Mouse (Mus musculus) stomach, postnatal 0 days (tissue): ENCODE results near the gene Slc22a28. TPM values are rescaled to one million over a fixed set of nuclear protein-coding genes. Genes with fewer than 3 reads are reported as not detected.
"Not testable (repeated sequence)": the region's sequence is repeated elsewhere in the genome, so short reads cannot be mapped to it uniquely, and the experiment has no call there.

Experiments
- ATAC-seq: fragments of 200-750 bp; cut with Nextera tagmentation; 2 replicates; pipeline ENCODE4 v1.8.0; 2017; ENCODE audit not compliant: low FRiP score, low TSS enrichment
- DNase-seq: peaks from one replicate; pipeline ENCODE4 v3.0.0-alpha.2; 2016; ENCODE audit warnings: low spot score
- H3K27ac ChIP-seq: fragments of 300-500 bp; sonication (generic); replicated peaks from 2 replicates; pipeline ENCODE4 v1.5.1; 2014; ENCODE audit warnings: mild to moderate bottlenecking, control low read depth
- H3K27me3 ChIP-seq: fragments of 300-500 bp; sonication (generic); 2 replicates; pipeline ENCODE4 v1.6.1; 2014; ENCODE audit warnings: low read length; ENCODE audit not compliant: control insufficient read depth, insufficient read depth
- H3K36me3 ChIP-seq: fragments of 300-500 bp; sonication (generic); 2 replicates; pipeline ENCODE4 v1.6.1; 2014; ENCODE audit warnings: low read length, mixed read lengths; ENCODE audit not compliant: control insufficient read depth, insufficient read depth
- H3K4me1 ChIP-seq: fragments of 300-500 bp; sonication (generic); replicated peaks from 2 replicates; pipeline ENCODE4 v1.6.1; 2014; ENCODE audit warnings: antibody characterized with exemption; ENCODE audit not compliant: control insufficient read depth, insufficient read depth
- H3K4me2 ChIP-seq: fragments of 300-500 bp; sonication (generic); replicated peaks from 2 replicates; pipeline ENCODE4 v1.6.1; 2014; ENCODE audit warnings: low read depth, mild to moderate bottlenecking, control low read depth, moderate library complexity
- H3K4me3 ChIP-seq: fragments of 300-500 bp; sonication (generic); 2 replicates; pipeline ENCODE4 v1.5.1; 2014; ENCODE audit warnings: low read depth, low read length, control low read depth
- H3K9ac ChIP-seq: fragments of 300-500 bp; sonication (generic); 2 replicates; pipeline ENCODE4 v1.6.1; 2014; ENCODE audit warnings: mild to moderate bottlenecking, low read length, control low read depth, mixed read lengths
- H3K9me3 ChIP-seq: fragments of 300-500 bp; sonication (generic); 2 replicates; pipeline ENCODE4 v1.6.1; 2016; ENCODE audit warnings: low read length; ENCODE audit not compliant: control insufficient read depth
- CTCF ChIP-seq: IDR thresholded peaks from 2 replicates; pipeline ENCODE4 v1.5.1; 2016; ENCODE audit warnings: antibody characterized with exemption, low read depth, mild to moderate bottlenecking, moderate library complexity
- EP300 ChIP-seq: optimal IDR thresholded peaks from 2 replicates; pipeline ENCODE3; 2016; ENCODE audit warnings: antibody characterized with exemption
- WGBS: fragments of 180-500 bp; shearing (Covaris S2); extraction: QIAGEN DNeasy Blood & Tissue Kit; methylation state at CpG from one replicate; pipeline ENCODE4 v1.1.7; 2014; 5-methylcytosine and 5-hydroxymethylcytosine counted together
- polyA plus RNA-seq: library from polyadenylated mRNA; unstranded; fragments of >200 nt; fragmentation: Nextera tagmentation; extraction: Ambion mirVana; gene quantifications from 2 replicates; pipeline ENCODE4 v1.2.1, GENCODE M21; 2015

Slc22a28 gene
- polyA plus RNA-seq = not detected in 2 replicates

DNA sequence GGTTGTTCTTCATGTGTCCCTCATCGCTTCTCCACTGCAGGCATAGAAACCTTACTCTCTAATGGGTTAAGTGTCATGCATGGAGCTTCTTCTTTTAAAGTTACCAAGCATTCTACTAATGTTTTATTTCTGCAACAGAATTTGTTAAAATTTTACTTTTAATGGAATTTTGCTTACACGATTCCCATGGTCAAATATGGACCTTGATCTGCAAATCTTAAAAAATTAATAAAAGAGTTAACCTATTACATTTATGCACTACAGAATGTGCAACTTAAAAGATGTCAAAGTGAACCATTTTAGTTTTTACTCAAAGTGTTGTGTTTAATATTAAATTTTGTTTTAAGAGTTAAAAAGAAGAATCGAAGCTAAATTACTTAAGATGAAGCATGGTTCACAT is at the start of gene Slc22a28:
TSS of gene Slc22a28 (minus strand) at position 102 of the 400 bp plus-strand sequence.
- H3K9me3 ChIP-seq, H3K27ac ChIP-seq, H3K9ac ChIP-seq, DNase-seq, H3K4me2 ChIP-seq, ATAC-seq, H3K4me3 ChIP-seq, H3K4me1 ChIP-seq, H3K36me3 ChIP-seq, H3K27me3 ChIP-seq: not testable (repeated sequence)
- WGBS = 95% methylated on average over 2 of the region's 3 CpGs

GRCm38 (mm10) chr19:8148787-8149523 is 17.2 kb upstream of the Slc22a28 start:
- Histone ChIP-seq H3K4me1 (no peaks in the 10 kb centered on the region), H3K4me2 (no peak overlapping the region), H3K4me3 (no peak overlapping the region), H3K36me3 (no peaks in the 10 kb centered on the region), H3K27ac (no peak overlapping the region), H3K27me3 (no peaks in the 10 kb centered on the region), H3K9ac (no peak overlapping the region), H3K9me3 (no peaks in the 10 kb centered on the region)
- ATAC-seq (no peak), DNase-seq (no peak)
- TF ChIP-seq CTCF = no peak
- no peak for TF ChIP-seq EP300
- WGBS = 53% methylated on average over 2 of the region's 2 CpGs

DNA sequence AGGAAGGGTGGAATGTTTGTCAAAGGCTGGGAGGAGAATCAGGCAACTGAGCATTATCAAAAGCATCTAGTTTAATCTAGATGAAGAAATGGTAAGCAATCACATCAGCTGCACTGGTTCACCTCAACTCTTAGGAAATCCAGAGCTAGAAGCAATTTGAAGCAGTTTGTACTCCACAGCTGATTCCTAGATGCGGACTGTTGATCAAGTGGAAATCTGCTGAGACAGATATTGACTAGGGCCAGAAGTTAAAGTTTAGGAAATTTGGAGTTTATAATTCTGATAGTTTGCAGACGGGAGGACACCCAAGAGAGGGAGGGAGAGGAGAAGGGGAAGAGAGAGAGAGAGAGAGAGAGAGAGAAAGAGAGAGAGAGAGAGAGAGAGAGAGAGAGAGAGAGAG is 10.9 kb upstream of the Slc22a28 start:
- not testable (repeated sequence) for H3K27me3 ChIP-seq, H3K9ac ChIP-seq, H3K36me3 ChIP-seq, H3K4me2 ChIP-seq, ATAC-seq, H3K4me1 ChIP-seq, DNase-seq, H3K4me3 ChIP-seq, H3K27ac ChIP-seq, H3K9me3 ChIP-seq
- WGBS = 87% methylated on average over 2 of the region's 2 CpGs

DNA sequence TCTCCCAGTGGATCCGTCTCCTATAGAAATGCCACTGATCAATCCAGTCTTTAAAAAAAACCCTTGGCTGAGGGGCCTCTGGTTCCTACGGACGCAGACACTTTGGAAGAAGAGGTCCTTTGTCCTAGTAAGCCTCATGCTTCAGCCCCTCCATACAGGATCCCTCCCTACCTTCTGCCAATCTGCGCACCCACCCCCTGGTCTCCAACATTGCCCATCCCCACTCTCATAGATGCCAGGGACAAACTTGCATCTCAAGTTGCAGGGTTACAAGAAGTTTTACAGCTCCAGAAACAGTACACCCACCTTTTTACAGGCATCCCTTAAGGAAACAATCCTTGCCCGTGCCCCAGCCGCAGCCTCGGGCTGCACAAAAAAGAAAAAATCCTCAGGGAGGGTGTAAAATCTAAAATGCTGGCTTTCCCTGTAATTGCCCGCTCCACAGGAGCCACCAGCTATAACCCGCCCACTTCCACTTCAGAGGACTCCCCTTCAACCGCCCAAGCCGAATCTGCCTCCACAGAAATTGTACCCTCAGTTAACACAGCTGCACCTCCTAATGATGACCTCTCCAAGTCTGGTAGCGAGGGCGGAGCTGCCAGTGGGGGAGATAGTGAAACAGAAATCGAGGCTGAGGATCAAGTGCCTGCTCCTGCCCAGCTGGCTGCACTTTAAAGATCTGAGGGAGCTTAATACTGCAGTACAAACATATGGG is 2.5 kb upstream of the Slc22a28 start:
- not testable (repeated sequence) for H3K4me2 ChIP-seq, H3K4me1 ChIP-seq, H3K27ac ChIP-seq, H3K9me3 ChIP-seq, DNase-seq, H3K27me3 ChIP-seq, H3K36me3 ChIP-seq, H3K4me3 ChIP-seq, H3K9ac ChIP-seq, ATAC-seq
- 73% methylated on average over 14 of the region's 14 CpGs for WGBS

- Histone ChIP-seq H3K9ac (no peak overlapping the region), H3K27me3 (no peaks in the 10 kb centered on the region), H3K4me1 (no peaks in the 10 kb centered on the region), H3K36me3 (no peaks in the 10 kb centered on the region), H3K27ac (no peak overlapping the region), H3K4me2 (no peak overlapping the region), H3K9me3 (no peaks in the 10 kb centered on the region), H3K4me3 (no peak overlapping the region)
- ATAC-seq (no peak), DNase-seq (no peak)
- TF ChIP-seq EP300 (no peak), CTCF (no peak)
- 88% methylated on average over 13 of the region's 13 CpGs for WGBS
Measured at GRCm38 (mm10) chr19:8019904-8020349, 111.9 kb downstream of the Slc22a28 start.

- ATAC-seq, H3K36me3 ChIP-seq, H3K4me3 ChIP-seq, H3K9ac ChIP-seq, H3K9me3 ChIP-seq, DNase-seq, H3K27me3 ChIP-seq, H3K27ac ChIP-seq, H3K4me2 ChIP-seq, H3K4me1 ChIP-seq: not testable (repeated sequence)
- WGBS = 90% methylated on average over 17 of the region's 17 CpGs
Measured at GRCm38 (mm10) chr19:8019329-8019851, 112.4 kb downstream of the Slc22a28 start.

DNA sequence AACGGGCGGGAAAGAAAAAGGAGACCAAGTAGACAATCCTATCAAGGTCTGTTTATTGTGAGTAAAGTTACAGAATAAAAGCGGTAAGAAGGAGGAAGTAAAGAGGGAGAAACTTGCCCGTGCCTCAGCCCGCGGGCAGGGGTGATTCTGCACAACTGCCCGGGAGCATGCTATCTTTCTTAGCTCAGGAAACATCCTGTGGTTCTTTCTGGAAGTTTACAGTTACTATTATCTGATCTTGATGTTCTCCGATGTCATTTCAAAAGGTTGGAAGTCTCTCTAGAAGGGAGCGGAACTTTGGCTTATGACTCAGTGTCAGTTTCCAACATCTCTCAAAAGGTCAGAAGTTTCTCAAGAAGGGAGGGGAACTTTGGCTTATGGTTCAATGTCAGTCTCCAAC is 113.2 kb downstream of the Slc22a28 start:
- not testable (repeated sequence) for H3K4me3 ChIP-seq, DNase-seq, H3K9ac ChIP-seq, H3K27ac ChIP-seq, H3K4me1 ChIP-seq, H3K4me2 ChIP-seq, H3K36me3 ChIP-seq, H3K9me3 ChIP-seq, ATAC-seq, H3K27me3 ChIP-seq
- 89% methylated on average over 9 of the region's 9 CpGs for WGBS
